Mouse (Mus musculus) adrenal gland, postnatal 14 days (tissue): ENCODE data around the gene Stx4a. TPM values are rescaled to one million over a fixed set of nuclear protein-coding genes. Genes with fewer than 3 reads are reported as not detected.

Experiments used
- total RNA-seq: library from RNA; stranded (reverse); gene quantifications from 2 replicates; pipeline ENCODE4 v1.2.3, GENCODE M21; 2021

Stx4a gene
- total RNA-seq, 1 experiment from 2014 or later, result 84.5 TPM

Other genes with a start within 250 kb of the Stx4a start
- 7.5 and 10.7 TPM in 2 replicates for gene Ccdc189, start 235.7 kb upstream of the Stx4a start, total RNA-seq
- gene Rnf40, start 235.5 kb upstream of the Stx4a start, total RNA-seq, result 56.0 and 62.8 TPM in 2 replicates
- gene Zfp629, start 208.5 kb upstream of the Stx4a start, total RNA-seq, result 21.6 and 26.4 TPM in 2 replicates
- 64.8 and 69.2 TPM in 2 replicates for gene Bcl7c, start 115.4 kb upstream of the Stx4a start, total RNA-seq
- 4.7 and 5.1 TPM in 2 replicates for gene Ctf1, start 111.6 kb upstream of the Stx4a start, total RNA-seq
- gene Ctf2, start 92.1 kb upstream of the Stx4a start, total RNA-seq, result not detected in 2 replicates
- gene Fbxl19, start 79.8 kb upstream of the Stx4a start, total RNA-seq, result 12.8 and 14.5 TPM in 2 replicates
- 28.1 and 28.3 TPM in 2 replicates for gene Orai3, start 54.5 kb upstream of the Stx4a start, total RNA-seq
- gene Setd1a, start 47.6 kb upstream of the Stx4a start, total RNA-seq, result 37.7 and 46.2 TPM in 2 replicates
- 0.38 and 0.44 TPM in 2 replicates for gene Gm49388, start 38.7 kb upstream of the Stx4a start, total RNA-seq
- 38.0 and 69.3 TPM in 2 replicates for gene Hsd3b7, start 23.7 kb upstream of the Stx4a start, total RNA-seq
- gene Stx1b, start 255 bp downstream of the Stx4a start, total RNA-seq, result 7.8 and 9.9 TPM in 2 replicates
- 32.1 and 36.7 TPM in 2 replicates for gene Zfp646, start 51.9 kb downstream of the Stx4a start, total RNA-seq
- gene Zfp668, start 52.5 kb downstream of the Stx4a start, total RNA-seq, result 8.3 and 12.0 TPM in 2 replicates
- 0.70 and 0.94 TPM in 2 replicates for gene Prss53, start 66.7 kb downstream of the Stx4a start, total RNA-seq
- gene Gm21974, start 71.2 kb downstream of the Stx4a start, total RNA-seq, result not detected in 2 replicates
- 60.7 and 92.8 TPM in 2 replicates for gene Vkorc1, start 71.3 kb downstream of the Stx4a start, total RNA-seq
- gene Bckdk, start 79.8 kb downstream of the Stx4a start, total RNA-seq, result 130 and 135 TPM in 2 replicates
- 24.0 and 25.5 TPM in 2 replicates for gene Kat8, start 88.2 kb downstream of the Stx4a start, total RNA-seq
- 0.22 and 0.30 TPM in 2 replicates for gene Prss8, start 105.8 kb downstream of the Stx4a start, total RNA-seq
- gene Prss36, start 122.4 kb downstream of the Stx4a start, total RNA-seq, result 12.5 and 13.1 TPM in 2 replicates
- gene Fus, start 143.2 kb downstream of the Stx4a start, total RNA-seq, result 275 and 322 TPM in 2 replicates
- 3.4 and 10.1 TPM in 2 replicates for gene Pycard, start 169.6 kb downstream of the Stx4a start, total RNA-seq
- not detected in 2 replicates for gene Trim72, start 179.7 kb downstream of the Stx4a start, total RNA-seq
- 4.2 and 6.4 TPM in 2 replicates for gene Itgam, start 238.3 kb downstream of the Stx4a start, total RNA-seq
- not detected in 2 replicates for gene Gm49368, start 238.4 kb downstream of the Stx4a start, total RNA-seq